ENCODE assay signal across 8 mouse cellular contexts in genomic region chr5:21645439-21646132, GRCm38 (mm10). TPM values are rescaled to one million over a fixed set of nuclear protein-coding genes. Genes with fewer than 3 reads are reported as not detected.
DNase-seq lines count a peak whose midpoint lies in the region; ATAC-seq and TF ChIP-seq lines count a peak whose summit lies in the region.

Fbxl13 (minus strand) TSS chr5:21645634.
Armc10 (plus strand) TSS chr5:21645813.

- peak within 1 kb of the TSS; percentile 92 for H3K4me3 ChIP-seq in ES-Bruce4 (ENCODE audit: low read depth, low read length)
- H3K4me3 ChIP-seq in forebrain, embryonic 13.5 days: peak within 1 kb of the TSS; percentile 84
- peak within 1 kb of the TSS; percentile 87 for H3K4me3 ChIP-seq in neural tube, embryonic 15.5 days (replicated peaks)

- peak within 1 kb of the TSS; percentile 88 for H3K9ac ChIP-seq in ES-Bruce4 (ENCODE audit: low read depth, poor library complexity, severe bottlenecking)
- peak within 1 kb of the TSS; percentile 94 for H3K9ac ChIP-seq in forebrain, embryonic 13.5 days
- H3K9ac ChIP-seq in neural tube, embryonic 15.5 days (replicated peaks): peak within 1 kb of the TSS; percentile 91

- H3K27ac ChIP-seq in ES-Bruce4 (ENCODE audit: insufficient read depth, low read length): peak within 1 kb of the TSS; percentile 40
- peak within 1 kb of the TSS; percentile 93 for H3K27ac ChIP-seq in forebrain, embryonic 13.5 days
- H3K27ac ChIP-seq in neural tube, embryonic 15.5 days (replicated peaks): peak within 1 kb of the TSS; percentile 91

- H3K4me2 ChIP-seq in forebrain, embryonic 13.5 days: peak within 1 kb of the TSS; percentile 88
- peak within 1 kb of the TSS; percentile 73 for H3K4me2 ChIP-seq in neural tube, embryonic 15.5 days

- no peak for TF ChIP-seq POLR2A in ES-Bruce4 (IDR thresholded peaks at IDR 0.05; ENCODE audit: insufficient read depth, low read length)

- ATAC-seq in cerebellum, adult (ENCODE audit: insufficient number of reproducible peaks, low FRiP score, low TSS enrichment): peak; percentile 91
- ATAC-seq in forebrain, embryonic 13.5 days: peak; percentile 97
- peak; percentile 98 for ATAC-seq in neural tube, embryonic 15.5 days (ENCODE audit: low FRiP score)

- intact Hi-C loops in heart, postnatal 14 days (cut with DNase I): no loop called here

- TF ChIP-seq CTCF in ES-Bruce4 (IDR thresholded peaks at IDR 0.05; ENCODE audit: low read depth, low read length): no peak

- peaks cover 19% of the 10 kb centered on the region for H3K36me3 ChIP-seq in ES-Bruce4 (ENCODE audit: control insufficient read depth, insufficient read depth, low read length, poor library complexity, severe bottlenecking)
- peaks cover 28% of the 10 kb centered on the region for H3K36me3 ChIP-seq in forebrain, embryonic 13.5 days (ENCODE audit: poor library complexity, severe bottlenecking)
- peaks cover 26% of the 10 kb centered on the region for H3K36me3 ChIP-seq in neural tube, embryonic 15.5 days

- peaks cover 2% of the 10 kb centered on the region for H3K4me1 ChIP-seq in ES-Bruce4 (ENCODE audit: control insufficient read depth, insufficient read depth, low read length)
- peaks cover 24% of the 10 kb centered on the region for H3K4me1 ChIP-seq in forebrain, embryonic 13.5 days
- peaks cover 25% of the 10 kb centered on the region for H3K4me1 ChIP-seq in neural tube, embryonic 15.5 days

- no peaks in the 10 kb centered on the region for H3K9me3 ChIP-seq in ES-Bruce4 (replicated peaks; ENCODE audit: control insufficient read depth, insufficient read depth, low read length, poor library complexity, severe bottlenecking)
- H3K9me3 ChIP-seq in forebrain, embryonic 13.5 days (replicated peaks): no peaks in the 10 kb centered on the region
- no peaks in the 10 kb centered on the region for H3K9me3 ChIP-seq in neural tube, embryonic 15.5 days (replicated peaks)

- 2% methylated on average over 32 of the region's 40 CpGs for WGBS in forebrain, embryonic 13.5 days
- WGBS in neural tube, embryonic 15.5 days: under 1% methylated on average over 40 of the region's 40 CpGs

- no peak for TF ChIP-seq EP300 in ES-Bruce4 (IDR thresholded peaks at IDR 0.05; ENCODE audit: insufficient read depth, low read depth, low read length)

- DNase-seq in heart, postnatal 14 days: peak; percentile 79 to 81
- peak; percentile 89 for DNase-seq in layer of hippocampus, adult 11-12 months (ENCODE audit: low spot score)
- DNase-seq in lung, adult 18-20 months: peak; percentile 93 to 95
- peak; percentile 89 for DNase-seq in testis, postnatal 14 days (ENCODE audit: low spot score)

- no peaks in the 10 kb centered on the region for H3K27me3 ChIP-seq in ES-Bruce4 (ENCODE audit: control insufficient read depth, insufficient read depth, low read length, poor library complexity, severe bottlenecking)
- H3K27me3 ChIP-seq in forebrain, embryonic 13.5 days: no peaks in the 10 kb centered on the region
- no peaks in the 10 kb centered on the region for H3K27me3 ChIP-seq in neural tube, embryonic 15.5 days (replicated peaks)

RNA-seq across cellular contexts. Expression of gene Fbxl13, which starts in this region (rescaled TPM):
- not detected in 2 replicates for polyA plus RNA-seq in ES-Bruce4 (2011; ENCODE audit: insufficient read depth, insufficient read length, low read depth, missing spikeins)
- polyA plus RNA-seq in forebrain, embryonic 13.5 days (2015; fragmentation: Nextera tagmentation; extraction: Ambion mirVana): 0.09 and 0.29 TPM in 2 replicates
- under 1 TPM; 0.14 to 0.15 TPM for total RNA-seq in heart, postnatal 14 days (2021)
- 0.08 and 0.13 TPM in 2 replicates for polyA plus RNA-seq in neural tube, embryonic 15.5 days (2015; fragmentation: Nextera tagmentation; extraction: Ambion mirVana)

RNA-seq across cellular contexts. Expression of gene Armc10, which starts in this region (rescaled TPM):
- polyA plus RNA-seq in ES-Bruce4 (2011; ENCODE audit: insufficient read depth, insufficient read length, low read depth, missing spikeins): 74.3 and 74.7 TPM in 2 replicates
- polyA plus RNA-seq in forebrain, embryonic 13.5 days (2015; fragmentation: Nextera tagmentation; extraction: Ambion mirVana): 82.1 and 84.1 TPM in 2 replicates
- 10 to 100 TPM in 1 of 2 experiments, 1 to 10 TPM in 1; 9.9 to 10.1 TPM for total RNA-seq in heart, postnatal 14 days (2021)
- polyA plus RNA-seq in neural tube, embryonic 15.5 days (2015; fragmentation: Nextera tagmentation; extraction: Ambion mirVana): 41.3 and 44.2 TPM in 2 replicates

Comparison
In these comparisons a context has a peak if more than half of its experiments do, and no peak if none do; other contexts are left out.
1. Peak in every context shown above with its lines: DNase-seq, ATAC-seq, H3K4me3 ChIP-seq and H3K27ac ChIP-seq.
2. H3K27ac ChIP-seq: peak in every context shown above with its lines; median percentile 93 in forebrain, embryonic 13.5 days; 91 in neural tube, embryonic 15.5 days; 40 in ES-Bruce4.